Mouse (Mus musculus) CH12.LX (cell line): Measurements from ENCODE around the gene Ccr2. TPM values are rescaled to one million over a fixed set of nuclear protein-coding genes. Genes with fewer than 3 reads are reported as not detected.

ENCODE experiments used
- DNase-seq: peaks from one replicate; pipeline ENCODE4 v3.0.0-alpha.2; 2013; ENCODE audit errors: extremely low read depth
- H3K27ac ChIP-seq: 2 replicates; pipeline ENCODE4 v1.5.1; 2012; ENCODE audit warnings: low read depth, mild to moderate bottlenecking, control low read depth, moderate library complexity; ENCODE audit not compliant: insufficient read depth
- H3K27me3 ChIP-seq: replicated peaks from 2 replicates; pipeline ENCODE3; 2012; ENCODE audit warnings: inconsistent platforms
- H3K36me3 ChIP-seq, 2 experiments: replicated peaks in 1 of 2; 2 replicates each; pipeline versions ENCODE3 to v1.6.1; 2012; ENCODE audit warnings: inconsistent platforms in 1 of 2, low read length in 1 of 2, mild to moderate bottlenecking in 1 of 2, mixed read lengths in 1 of 2, moderate library complexity in 1 of 2; ENCODE audit not compliant: control insufficient read depth in 1 of 2, insufficient read depth in 1 of 2
- H3K4me1 ChIP-seq, 2 experiments: 2 replicates each; pipeline ENCODE4 v1.6.1; 2012; ENCODE audit warnings: inconsistent platforms in 1 of 2, moderate library complexity in 1 of 2; ENCODE audit not compliant: insufficient read depth in 2 of 2, control insufficient read depth in 1 of 2
- H3K4me2 ChIP-seq: 2 replicates; pipeline ENCODE4 v1.6.1; 2012; ENCODE audit warnings: low read depth, mild to moderate bottlenecking, control low read depth; ENCODE audit not compliant: poor library complexity, insufficient read depth, severe bottlenecking
- H3K4me3 ChIP-seq, 3 experiments: fragments of 150-350 bp in 1 of 3; sonication (generic) in 1 of 3; replicated peaks in 1 of 3; 2 replicates each; pipeline versions ENCODE3 to v1.5.1; 2011 to 2012; ENCODE audit warnings: low read depth in 2 of 3, low read length in 2 of 3, mild to moderate bottlenecking in 2 of 3, moderate library complexity in 2 of 3, control low read depth in 1 of 3, improper control_type of control experiment in 1 of 3, inconsistent platforms in 1 of 3, mixed read lengths in 1 of 3; ENCODE audit not compliant: poor library complexity in 1 of 3
- H3K79me2 ChIP-seq: replicated peaks from 2 replicates; pipeline ENCODE4 v1.6.1; 2012; ENCODE audit warnings: mild to moderate bottlenecking, moderate library complexity; ENCODE audit not compliant: control insufficient read depth, poor library complexity, insufficient read depth, severe bottlenecking; ENCODE audit errors: extremely low read depth
- H3K9ac ChIP-seq: 2 replicates; pipeline ENCODE4 v1.6.1; 2012; ENCODE audit warnings: low read depth, mild to moderate bottlenecking, control low read depth, moderate library complexity; ENCODE audit not compliant: insufficient read depth
- H3K9me3 ChIP-seq: replicated peaks from 2 replicates; pipeline ENCODE3; 2012; ENCODE audit warnings: low read length, inconsistent platforms, mixed read lengths
- CHD1 ChIP-seq: IDR thresholded peaks from 2 replicates; pipeline ENCODE4 v1.6.1; 2012; ENCODE audit warnings: low read depth, low read length, improper control_type of control experiment, inconsistent platforms
- CTCF ChIP-seq, 2 experiments: IDR thresholded peaks in 1 of 2; conservative IDR thresholded peaks in 1 of 2; 2 replicates each; pipeline ENCODE4 v1.5.1; 2011 to 2012; ENCODE audit warnings: low read depth in 2 of 2, low read length in 2 of 2, improper control_type of control experiment in 1 of 2, inconsistent platforms in 1 of 2, mild to moderate bottlenecking in 1 of 2, moderate library complexity in 1 of 2
- EP300 ChIP-seq: IDR thresholded peaks from 2 replicates; pipeline ENCODE4 v1.6.1; 2011; ENCODE audit warnings: low read length, improper control_type of control experiment
- ETS1 ChIP-seq: conservative IDR thresholded peaks from 2 replicates; pipeline ENCODE4 v1.6.1; 2012; ENCODE audit warnings: low read depth, mild to moderate bottlenecking, inconsistent platforms, low read length, improper control_type of control experiment, moderate library complexity
- GABPA ChIP-seq: IDR thresholded peaks from 2 replicates; pipeline ENCODE4 v1.6.1; 2012; ENCODE audit warnings: low read depth, low read length, improper control_type of control experiment, inconsistent platforms; ENCODE audit not compliant: insufficient replicate concordance
- IRF4 ChIP-seq: IDR thresholded peaks from 2 replicates; pipeline ENCODE4 v1.6.1; 2014; ENCODE audit warnings: low read depth, mild to moderate bottlenecking, inconsistent platforms, low read length, improper control_type of control experiment
- JUND ChIP-seq: conservative IDR thresholded peaks from 2 replicates; pipeline ENCODE4 v1.6.1; 2011; ENCODE audit warnings: low read depth, low read length, improper control_type of control experiment
- MAZ ChIP-seq: IDR thresholded peaks from 2 replicates; pipeline ENCODE4 v1.6.1; 2012; ENCODE audit warnings: low read depth, mild to moderate bottlenecking, inconsistent platforms, low read length, improper control_type of control experiment, moderate library complexity
- NELFE ChIP-seq: IDR thresholded peaks from 2 replicates; pipeline ENCODE4 v1.6.1; 2011; ENCODE audit warnings: low read depth, low read length, improper control_type of control experiment
- RAD21 ChIP-seq: IDR thresholded peaks from 2 replicates; pipeline ENCODE4 v1.6.1; 2011; ENCODE audit warnings: low read depth, mild to moderate bottlenecking, low read length, improper control_type of control experiment, moderate library complexity
- SIN3A ChIP-seq: IDR thresholded peaks from 2 replicates; pipeline ENCODE4 v1.6.1; 2012; ENCODE audit warnings: low read length, improper control_type of control experiment, inconsistent platforms
- TCF12 ChIP-seq: IDR thresholded peaks from 2 replicates; pipeline ENCODE4 v1.6.1; 2014; ENCODE audit warnings: low read depth, mild to moderate bottlenecking, inconsistent platforms, low read length, improper control_type of control experiment
- UBTF ChIP-seq: IDR thresholded peaks from 2 replicates; pipeline ENCODE4 v1.6.1; 2012; ENCODE audit warnings: low read depth, mild to moderate bottlenecking, inconsistent platforms, low read length, improper control_type of control experiment, moderate library complexity
- USF2 ChIP-seq: conservative IDR thresholded peaks from 2 replicates; pipeline ENCODE4 v1.6.1; 2011; ENCODE audit warnings: low read depth, low read length, improper control_type of control experiment
- ZKSCAN1 ChIP-seq: IDR thresholded peaks from 2 replicates; pipeline ENCODE4 v1.6.1; 2012; ENCODE audit warnings: low read depth, inconsistent platforms, low read length, improper control_type of control experiment, borderline replicate concordance
- ZNF384 ChIP-seq: IDR thresholded peaks from 2 replicates; pipeline ENCODE4 v1.6.1; 2012; ENCODE audit warnings: low read depth, low read length, improper control_type of control experiment, inconsistent platforms
- dilution Hi-C: fragments of 300-500 bp; cut with MboI; formaldehyde crosslinking; loops from 2 replicates; pipeline ENCODE4 v1.14.3; 2020; ENCODE audit warnings: low sequenced_read_pairs; ENCODE audit not compliant: extremely low pct_unique_long_range_greater_than_20kb, extremely low pct_ligation_motif_present
- in situ Hi-C: fragments of 300-500 bp; cut with MboI; formaldehyde crosslinking; loops from 3 replicates; pipeline ENCODE4 v1.14.3; 2019; ENCODE audit warnings: low sequenced_read_pairs, low pct_ligation_motif_present, low pct_unique_long_range_greater_than_20kb, mixed read lengths
- polyA plus RNA-seq: library from polyadenylated mRNA; unstranded; fragments of >175 nt; gene quantifications from 2 replicates; pipeline ENCODE4 v1.2.1, GENCODE M21; 2012; ENCODE audit warnings: low read depth; ENCODE audit not compliant: insufficient read length
- total RNA-seq, 2 experiments: library from RNA; depleted of rRNA; stranded (reverse); fragments of 300-350 nt in 1 of 2; fragments of >200 nt in 1 of 2; gene quantifications; 2 replicates each; pipeline ENCODE4 v1.2.3; 2012 to 2014

Gene Ccr2
- total and polyA plus RNA-seq, 3 experiments = not detected

GRCm38 (mm10) chr9:124107232-124107631 is 5.5 kb downstream of the Ccr2 start (continued):
- TF ChIP-seq TCF12 = no peak
- no peak for TF ChIP-seq CHD1
- TF ChIP-seq MAZ = no peak
- 0 out of 2 replicates have a peak, but pooled peaks have one; percentile 12 for TF ChIP-seq JUND
- TF ChIP-seq UBTF = no peak

DNA sequence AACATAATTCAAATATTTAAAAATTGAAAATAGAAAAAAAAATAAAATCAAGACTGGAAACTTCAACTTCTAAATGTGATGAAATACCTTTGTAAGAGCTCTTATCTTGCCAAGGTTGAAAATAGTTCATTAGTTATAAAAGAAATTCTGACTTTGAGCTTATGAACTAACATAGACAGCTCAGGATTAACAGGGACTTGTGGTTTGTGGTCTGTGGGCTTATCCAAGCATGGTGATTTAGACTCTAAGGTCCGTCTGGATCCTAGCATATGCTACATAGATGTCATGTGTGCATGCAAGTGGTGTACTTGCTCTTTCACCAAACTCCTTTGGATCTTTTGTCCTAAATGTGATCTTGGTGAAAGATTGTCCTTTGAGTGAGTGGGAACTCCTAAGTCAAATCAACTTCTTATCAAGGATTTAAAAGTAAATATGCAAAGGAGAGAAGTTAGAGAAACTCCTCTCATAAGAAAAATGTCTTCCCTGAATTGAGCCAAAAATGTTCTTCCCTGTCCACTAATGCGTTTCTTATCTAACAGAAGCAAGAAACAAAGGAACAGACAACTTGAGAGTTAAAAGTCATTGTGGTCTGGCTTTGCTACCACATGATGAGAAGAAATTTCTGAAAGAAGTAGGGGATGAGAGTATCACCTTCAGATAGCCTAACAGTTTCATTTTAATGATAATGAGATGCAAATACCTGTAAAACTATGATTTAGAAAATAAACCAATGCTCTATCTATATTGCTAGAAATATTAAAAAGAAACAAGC is 6.8 kb downstream of the Ccr2 start:
- Histone ChIP-seq H3K9me3 (no peaks in the 10 kb centered on the region), H3K27ac (no peak overlapping the region), H3K36me3 (no peaks in the 10 kb centered on the region), H3K4me1 (peaks cover 11 to 19% of the 10 kb centered on the region in 2 experiments; a peak in 3 of 4 replicates), H3K27me3 (no peaks in the 10 kb centered on the region), H3K9ac (no peak overlapping the region), H3K79me2 (no peaks in the 10 kb centered on the region), H3K4me3 (no peak overlapping the region), H3K4me2 (no peak overlapping the region)
- dilution Hi-C loops = no loop called here
- in situ Hi-C loops = no loop called here
- no peak for DNase-seq
- TF ChIP-seq EP300 (0 out of 2 replicates have a peak, but pooled peaks have one; percentile 5), MAZ (no peak), NELFE (no peak), USF2 (no peak), CTCF (conservative IDR thresholded peaks at IDR 0.05 in 1 of 2, IDR thresholded peaks at IDR 0.05 in 1 of 2; ENCODE audit: low read depth in 2 of 2, low read length in 2 of 2) (no peak), SIN3A (no peak)

DNA sequence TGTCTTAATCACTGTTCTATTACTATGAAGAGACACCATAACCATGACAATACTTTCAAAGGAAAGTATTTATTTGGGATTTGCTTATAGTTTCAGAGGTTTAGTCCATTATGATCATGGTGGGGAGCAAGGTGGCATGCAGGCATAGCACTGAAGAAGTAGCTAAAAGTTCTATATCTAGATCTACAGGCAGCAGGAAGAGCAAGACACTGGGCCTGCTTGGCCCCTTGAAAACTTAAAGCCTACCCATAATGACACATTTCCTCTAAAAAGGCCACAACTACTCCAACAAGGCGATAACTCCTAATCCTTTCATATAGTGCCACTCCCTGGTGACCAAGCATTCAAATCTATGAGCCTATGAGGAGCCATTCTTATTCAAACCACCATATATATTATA is 10.2 kb downstream of the Ccr2 start:
- no peaks in the 10 kb centered on the region for H3K79me2 ChIP-seq
- H3K36me3 ChIP-seq = no peaks in the 10 kb centered on the region
- no peaks in the 10 kb centered on the region for H3K27me3 ChIP-seq
- H3K4me2 ChIP-seq = no peak overlapping the region
- no peak overlapping the region for H3K4me3 ChIP-seq
- H3K9me3 ChIP-seq = no peaks in the 10 kb centered on the region
- peaks cover 11 to 17% of the 10 kb centered on the region in 2 experiments; a peak in 3 of 4 replicates for H3K4me1 ChIP-seq
- in situ Hi-C loops (no loop called here), dilution Hi-C loops (no loop called here)
- DNase-seq = no peak
- no peak overlapping the region for H3K9ac ChIP-seq
- H3K27ac ChIP-seq = no peak overlapping the region
- TF ChIP-seq ETS1 (no peak), RAD21 (no peak), GABPA (no peak), ZNF384 (no peak), USF2 (no peak), NELFE (no peak), IRF4 (no peak), ZKSCAN1 (no peak), EP300 (no peak)
